Mouse (Mus musculus) bone marrow macrophage, adult 2 months (primary cell): ENCODE results near the gene Gm3005.
"Not testable (repeated sequence)": the region's sequence is repeated elsewhere in the genome, so short reads cannot be mapped to it uniquely, and the experiment has no call there.

ENCODE experiments used
- CTCF ChIP-seq: IDR thresholded peaks from 2 replicates; pipeline ENCODE4 v1.5.1; 2012; ENCODE audit warnings: low read depth, mild to moderate bottlenecking, low read length, moderate library complexity
- POLR2A ChIP-seq: IDR thresholded peaks from 2 replicates; pipeline ENCODE4 v1.6.1; 2012; ENCODE audit warnings: mild to moderate bottlenecking, low read depth, low read length, borderline replicate concordance

- not testable (repeated sequence) for TF ChIP-seq CTCF, POLR2A
Observed at GRCm38 (mm10) chr14:3634212-3634611, 206.3 kb downstream of the Gm3005 start, which contains the start of gene Gm3012.
